Mouse (Mus musculus): ENCODE measurements around the gene Arsj.

Gene Arsj

GRCm38 (mm10) chr3:126402836-126403235 is 39.4 kb downstream of the Arsj start:
- DNase-seq, result peak; percentile 51 to 88

GRCm38 (mm10) chr3:126404199-126404598 is 40.7 kb downstream of the Arsj start:
- no peak for DNase-seq

GRCm38 (mm10) chr3:126430524-126431064 is 67.1 kb downstream of the Arsj start:
- DNase-seq, result no peak

GRCm38 (mm10) chr3:126439331-126439730 is 75.8 kb downstream of the Arsj start:
- DNase-seq, result peak; percentile 70 to 82

GRCm38 (mm10) chr3:126449058-126449457 is 85.6 kb downstream of the Arsj start:
- no peak for DNase-seq

GRCm38 (mm10) chr3:126449515-126449914 is 86.0 kb downstream of the Arsj start:
- no peak for DNase-seq

- DNase-seq, result no peak
Measured at GRCm38 (mm10) chr3:126455787-126456482, 92.5 kb downstream of the Arsj start.

GRCm38 (mm10) chr3:126463119-126463815 is 99.8 kb downstream of the Arsj start:
- no peak for DNase-seq

GRCm38 (mm10) chr3:126464262-126464661 is 100.8 kb downstream of the Arsj start:
- DNase-seq, result no peak
